Mouse (Mus musculus) thymus, adult 2 months (tissue): ENCODE data around the gene Rtn4rl2. TPM values are rescaled to one million over a fixed set of nuclear protein-coding genes. Genes with fewer than 3 reads are reported as not detected.

Experiments
- DNase-seq: peaks from one replicate; pipeline ENCODE4 v3.0.0; 2021
- H3K27ac ChIP-seq: fragments of 200-500 bp; 2 replicates; pipeline ENCODE4 v1.5.1; 2012; ENCODE audit warnings: low read length, control low read depth; ENCODE audit not compliant: control insufficient read depth, insufficient read depth
- H3K27me3 ChIP-seq: fragments of 200-500 bp; 2 replicates; pipeline ENCODE4 v1.6.1; 2012; ENCODE audit warnings: mild to moderate bottlenecking, low read length, moderate library complexity, mixed read lengths; ENCODE audit not compliant: control insufficient read depth, insufficient read depth
- H3K36me3 ChIP-seq: fragments of 200-500 bp; 2 replicates; pipeline ENCODE4 v1.6.1; 2012; ENCODE audit warnings: mild to moderate bottlenecking, low read length, moderate library complexity; ENCODE audit not compliant: control insufficient read depth, insufficient read depth
- H3K4me1 ChIP-seq: fragments of 200-500 bp; replicated peaks from 2 replicates; pipeline ENCODE4 v1.6.1; 2012; ENCODE audit warnings: low read length; ENCODE audit not compliant: control insufficient read depth, insufficient read depth
- H3K4me3 ChIP-seq: fragments of 200-500 bp; 2 replicates; pipeline ENCODE4 v1.5.1; 2012; ENCODE audit warnings: mild to moderate bottlenecking, low read length, control low read depth, moderate library complexity; ENCODE audit not compliant: control insufficient read depth, insufficient read depth
- CTCF ChIP-seq: fragments of 200-500 bp; IDR thresholded peaks from 2 replicates; pipeline ENCODE4 v1.5.1; 2012; ENCODE audit warnings: mild to moderate bottlenecking, control low read depth, low read length, moderate library complexity, borderline replicate concordance; ENCODE audit not compliant: control insufficient read depth, poor library complexity, insufficient read depth; ENCODE audit errors: extremely low read depth
- POLR2A ChIP-seq: fragments of 200-500 bp; IDR thresholded peaks from 2 replicates; pipeline ENCODE4 v1.6.1; 2012; ENCODE audit warnings: mild to moderate bottlenecking, low read length, control low read depth, moderate library complexity; ENCODE audit not compliant: control insufficient read depth, poor library complexity, insufficient read depth; ENCODE audit errors: extremely low read depth
- WGBS: fragments of 180-500 bp; shearing (Covaris S2); methylation state at CpG from one replicate; pipeline ENCODE4 v1.1.7; 2018; 5-methylcytosine and 5-hydroxymethylcytosine counted together
- polyA plus RNA-seq: library from polyadenylated mRNA; depleted of rRNA; stranded (reverse); fragments of >200 nt; gene quantifications from 2 replicates; pipeline ENCODE4 v1.2.3, GENCODE M21; 2012; rRNA removed

Gene Rtn4rl2
- polyA plus RNA-seq = 1.8 and 2.1 TPM in 2 replicates

GRCm38 (mm10) chr2:84886234-84886731, at the start of gene Rtn4rl2:
Gene Rtn4rl2 (minus strand): TSS chr2:84886710.
- 2% methylated on average over 35 of the region's 35 CpGs for WGBS
- H3K4me3 ChIP-seq = peak within 1 kb of the TSS; percentile 28
- DNase-seq = no peak
- TF ChIP-seq POLR2A (no peak), CTCF (no peak)
- peaks cover 30% of the 10 kb centered on the region for H3K27me3 ChIP-seq
- peaks cover 14% of the 10 kb centered on the region for H3K4me1 ChIP-seq
- H3K27ac ChIP-seq = no peak within 1 kb of the TSS
- H3K36me3 ChIP-seq = no peaks in the 10 kb centered on the region

- no peak overlapping the region for H3K27ac ChIP-seq
- H3K4me1 ChIP-seq = peaks cover 21% of the 10 kb centered on the region
- 97% methylated on average over 5 of the region's 5 CpGs for WGBS
- no peaks in the 10 kb centered on the region for H3K36me3 ChIP-seq
- no peaks in the 10 kb centered on the region for H3K27me3 ChIP-seq
- DNase-seq = no peak
- TF ChIP-seq POLR2A (no peak), CTCF (no peak)
- no peak overlapping the region for H3K4me3 ChIP-seq
These were observed 48.6 kb upstream of the Rtn4rl2 start for GRCm38 (mm10) chr2:84935065-84935464.

DNA sequence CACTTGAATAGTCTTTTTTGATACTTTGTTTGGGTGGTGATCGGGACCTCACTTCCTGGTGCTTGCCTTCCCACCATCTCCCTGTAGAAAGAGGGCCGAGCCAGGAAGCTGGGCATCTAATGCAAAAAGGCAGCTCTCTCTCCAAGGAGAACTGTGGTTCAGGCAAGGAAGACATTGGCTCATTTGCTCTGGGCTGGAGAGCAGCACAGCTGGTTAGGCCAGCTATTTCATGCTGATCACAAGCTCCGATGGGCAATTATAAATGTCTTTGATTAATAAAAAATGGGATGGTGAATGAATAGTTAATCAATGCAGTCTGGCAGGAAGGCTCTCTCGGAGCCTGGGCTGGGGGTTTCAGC, 48.1 kb upstream of the Rtn4rl2 start:
- DNase-seq = no peak
- Histone ChIP-seq H3K36me3 (no peaks in the 10 kb centered on the region), H3K27me3 (no peaks in the 10 kb centered on the region), H3K4me1 (peaks cover 22% of the 10 kb centered on the region), H3K27ac (no peak overlapping the region), H3K4me3 (no peak overlapping the region)
- TF ChIP-seq POLR2A (no peak), CTCF (no peak)
- 90% methylated on average over 4 of the region's 4 CpGs for WGBS

DNA sequence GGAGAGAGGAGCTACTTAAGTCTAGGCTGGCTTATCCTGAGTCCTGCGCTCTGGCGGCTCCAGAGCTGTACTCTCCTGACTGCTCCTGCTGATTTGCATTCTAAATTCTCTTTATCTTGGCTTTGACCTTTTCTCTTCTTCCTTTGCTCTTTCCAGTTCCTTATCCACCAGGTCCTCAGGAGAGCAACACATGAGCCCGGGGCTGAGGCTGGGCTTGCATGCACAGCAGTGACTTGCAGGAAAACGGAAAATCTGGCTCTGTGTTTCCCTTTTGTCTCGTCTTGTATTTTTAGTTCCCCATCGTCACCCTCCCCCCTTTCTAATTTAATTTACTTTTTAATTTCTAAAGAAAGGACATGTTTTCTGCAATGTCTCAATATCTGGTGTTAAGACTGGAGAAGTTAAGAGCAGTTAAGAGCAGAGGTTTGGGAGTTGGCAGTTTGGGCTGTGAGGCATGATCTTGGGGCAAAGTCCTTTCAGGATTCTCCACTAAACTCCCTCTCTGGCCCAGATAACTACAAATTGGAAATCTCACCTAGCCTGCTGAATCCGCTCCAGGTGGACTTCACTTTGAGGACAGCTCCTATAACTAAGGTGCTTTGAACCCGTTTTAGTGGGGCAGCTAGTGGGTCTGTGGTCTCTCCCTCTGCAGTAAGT, 47.6 kb upstream of the Rtn4rl2 start:
- TF ChIP-seq CTCF = no peak
- no peak for TF ChIP-seq POLR2A
- no peak for DNase-seq
- H3K4me1 ChIP-seq = peaks cover 22% of the 10 kb centered on the region
- H3K4me3 ChIP-seq = no peak overlapping the region
- H3K27ac ChIP-seq = no peak overlapping the region
- WGBS = 66% methylated on average over 8 of the region's 8 CpGs
- no peaks in the 10 kb centered on the region for H3K27me3 ChIP-seq
- H3K36me3 ChIP-seq = no peaks in the 10 kb centered on the region

DNA sequence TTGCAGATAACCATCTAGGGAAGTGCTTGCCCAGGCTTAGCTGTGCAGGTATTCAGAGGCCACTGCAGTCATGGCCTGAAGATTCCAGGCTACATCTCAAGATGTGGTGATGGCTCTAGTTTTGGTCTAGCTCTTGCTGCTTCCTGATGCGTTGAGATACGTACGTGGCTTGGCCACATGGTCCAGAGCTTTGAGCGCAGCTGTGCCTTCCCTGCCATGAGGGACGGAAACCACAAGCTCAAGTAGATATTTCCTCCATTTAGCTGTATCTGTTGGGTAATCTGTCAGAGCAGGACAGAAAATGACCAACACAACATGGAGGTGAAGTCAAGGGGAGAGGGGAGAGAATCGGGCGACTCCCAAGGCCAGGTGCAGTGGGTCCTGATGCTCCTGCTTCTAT, 43.7 kb upstream of the Rtn4rl2 start:
- H3K27me3 ChIP-seq = no peaks in the 10 kb centered on the region
- DNase-seq = no peak
- no peaks in the 10 kb centered on the region for H3K36me3 ChIP-seq
- TF ChIP-seq CTCF (no peak), POLR2A (no peak)
- 14% methylated on average over 7 of the region's 7 CpGs for WGBS
- H3K4me1 ChIP-seq = peaks cover 6% of the 10 kb centered on the region; the same call in 1 of the 2 replicates
- H3K4me3 ChIP-seq = no peak overlapping the region
- H3K27ac ChIP-seq = no peak overlapping the region

- Histone ChIP-seq H3K36me3 (no peaks in the 10 kb centered on the region), H3K27me3 (no peaks in the 10 kb centered on the region), H3K27ac (no peak overlapping the region), H3K4me1 (no peaks in the 10 kb centered on the region), H3K4me3 (no peak overlapping the region)
- TF ChIP-seq POLR2A (no peak), CTCF (no peak)
- 64% methylated on average over 10 of the region's 10 CpGs for WGBS
- DNase-seq = no peak
These were observed 33.1 kb upstream of the Rtn4rl2 start for GRCm38 (mm10) chr2:84919601-84920108.

DNA sequence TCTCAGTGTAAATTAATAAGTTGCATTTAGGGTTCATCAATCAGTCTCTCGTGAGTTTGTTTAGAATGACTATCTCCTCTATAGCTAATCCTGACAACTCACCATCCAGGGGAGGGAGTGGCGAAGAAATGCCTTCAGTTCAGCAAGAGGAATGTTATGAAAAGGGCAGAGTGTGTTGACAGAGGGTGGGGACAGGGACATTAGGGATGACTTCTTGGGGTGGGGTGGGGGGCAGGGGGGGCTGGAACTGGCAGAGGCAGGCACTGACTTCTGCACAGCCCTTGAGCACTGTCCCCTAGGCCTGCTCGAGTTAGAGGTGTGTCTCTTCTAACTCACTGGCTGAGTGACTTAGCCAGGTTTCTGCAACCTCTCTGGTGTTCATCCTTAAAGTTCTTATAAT, 31.7 kb upstream of the Rtn4rl2 start:
- Histone ChIP-seq H3K36me3 (no peaks in the 10 kb centered on the region), H3K27me3 (no peaks in the 10 kb centered on the region), H3K27ac (no peak overlapping the region), H3K4me1 (no peaks in the 10 kb centered on the region), H3K4me3 (no peak overlapping the region)
- WGBS = 94% methylated on average over 3 of the region's 3 CpGs
- no peak for DNase-seq
- TF ChIP-seq CTCF (no peak), POLR2A (no peak)
